Mouse (Mus musculus) cerebellum, adult (tissue): Measurements from ENCODE around the gene Adcy4.

Experiments
- ATAC-seq: cut with Nextera tagmentation; 2 replicates; pipeline ENCODE4 v1.9.2; 2017; ENCODE audit warnings: mild to moderate bottlenecking, moderate library complexity, mixed read lengths; ENCODE audit not compliant: insufficient number of reproducible peaks, low FRiP score, low TSS enrichment

Adcy4 gene

GRCm38 (mm10) chr14:55721700-55722437 is 62.0 kb downstream of the Adcy4 start, which contains the start of gene Rabggta:
Rabggta (minus strand) TSS chr14:55722263.
- peak; percentile 90 for ATAC-seq

GRCm38 (mm10) chr14:55721076-55721475 is 62.8 kb downstream of the Adcy4 start:
- ATAC-seq, result no peak

- ATAC-seq, result no peak
These were observed 63.2 kb downstream of the Adcy4 start for GRCm38 (mm10) chr14:55720666-55721065.

- no peak for ATAC-seq
These were observed 64.2 kb downstream of the Adcy4 start for GRCm38 (mm10) chr14:55719737-55720136.
